Mouse (Mus musculus) adrenal gland, postnatal 25 days (tissue): ENCODE data around the gene Kirrel3. TPM values are rescaled to one million over a fixed set of nuclear protein-coding genes. Genes with fewer than 3 reads are reported as not detected.

Experiments used
- DNase-seq: peaks from one replicate; pipeline ENCODE4 v3.0.0; 2021; ENCODE audit warnings: mixed read lengths
- total RNA-seq: library from RNA; stranded (reverse); gene quantifications from 2 replicates; pipeline ENCODE4 v1.2.3, GENCODE M21; 2021

Gene Kirrel3
- total RNA-seq, 1 experiment from 2014 or later = 0.52 TPM

GRCm38 (mm10) chr9:34689375-34689774 lies 203.7 kb downstream of the Kirrel3 start:
- DNase-seq = no peak

GRCm38 (mm10) chr9:34695646-34696045 lies 210.0 kb downstream of the Kirrel3 start:
- DNase-seq = no peak

GRCm38 (mm10) chr9:34703547-34704300 lies 218.0 kb downstream of the Kirrel3 start:
- DNase-seq = no peak

GRCm38 (mm10) chr9:34704357-34704756 lies 218.7 kb downstream of the Kirrel3 start:
- no peak for DNase-seq

- DNase-seq = no peak
Observed at GRCm38 (mm10) chr9:34706350-34706873, 220.7 kb downstream of the Kirrel3 start.

GRCm38 (mm10) chr9:34708691-34709090 lies 223.0 kb downstream of the Kirrel3 start:
- DNase-seq = no peak

- DNase-seq = no peak
Observed at GRCm38 (mm10) chr9:34711996-34712395, 226.3 kb downstream of the Kirrel3 start.

GRCm38 (mm10) chr9:34712996-34713395 lies 227.3 kb downstream of the Kirrel3 start:
- no peak for DNase-seq

- no peak for DNase-seq
Observed at GRCm38 (mm10) chr9:34713462-34713926, 227.8 kb downstream of the Kirrel3 start.

GRCm38 (mm10) chr9:34714996-34715619 lies 229.4 kb downstream of the Kirrel3 start:
- DNase-seq = no peak

- DNase-seq = no peak
Observed at GRCm38 (mm10) chr9:34716476-34716875, 230.8 kb downstream of the Kirrel3 start.

- DNase-seq = no peak
Observed at GRCm38 (mm10) chr9:34721478-34722197, 235.9 kb downstream of the Kirrel3 start.

GRCm38 (mm10) chr9:34722198-34722550 lies 236.5 kb downstream of the Kirrel3 start:
- DNase-seq = no peak

- no peak for DNase-seq
Observed at GRCm38 (mm10) chr9:34732507-34732906, 246.8 kb downstream of the Kirrel3 start.

- DNase-seq = no peak
Observed at GRCm38 (mm10) chr9:34733579-34733978, 247.9 kb downstream of the Kirrel3 start.

GRCm38 (mm10) chr9:34734991-34735390 lies 249.3 kb downstream of the Kirrel3 start:
- no peak for DNase-seq

GRCm38 (mm10) chr9:34739431-34739830 lies 253.7 kb downstream of the Kirrel3 start:
- no peak for DNase-seq

- no peak for DNase-seq
Observed at GRCm38 (mm10) chr9:34740814-34741213, 255.1 kb downstream of the Kirrel3 start.

- no peak for DNase-seq
Observed at GRCm38 (mm10) chr9:34748003-34748402, 262.3 kb downstream of the Kirrel3 start.

- no peak for DNase-seq
Observed at GRCm38 (mm10) chr9:34749161-34749560, 263.5 kb downstream of the Kirrel3 start.

GRCm38 (mm10) chr9:34749877-34750276 lies 264.2 kb downstream of the Kirrel3 start:
- DNase-seq = no peak

- DNase-seq = no peak
Observed at GRCm38 (mm10) chr9:34750887-34751286, 265.2 kb downstream of the Kirrel3 start.
